ENCODE assay signal across 9 mouse cellular contexts in genomic region chr2:179824776-179825326, GRCm38 (mm10).
DNase-seq lines count a peak whose midpoint lies in the region; ATAC-seq lines count a peak whose summit lies in the region.
"Had no signal": no experiment of that assay in that cellular context is flagged by ENCODE, and none has a peak within 500 bp of the region (broad histone marks: within the 10 kb centered on the region; RNA-seq: fewer than 3 reads in every experiment).

No protein-coding gene starts in this region.

- peak overlapping the region; percentile 22 for H3K4me2 ChIP-seq in midbrain, embryonic 13.5 days (replicated peaks)
- H3K4me2 ChIP-seq: liver, embryonic 12.5 days had no signal

- no peak overlapping the region; the same call in 1 of the 2 replicates for H3K9ac ChIP-seq in midbrain, embryonic 13.5 days (replicated peaks)
- H3K9ac ChIP-seq: liver, embryonic 12.5 days had no signal

- peak overlapping the region; percentile 45; the same call in 1 of the 2 replicates for H3K27ac ChIP-seq in midbrain, embryonic 13.5 days
- no peak overlapping the region for H3K27ac ChIP-seq in midbrain, embryonic 10.5 days (replicated peaks)
- H3K27ac ChIP-seq: liver, embryonic 12.5 days had no signal

- ATAC-seq in midbrain, embryonic 13.5 days = peak; percentile 59
- ATAC-seq: liver, embryonic 12.5 days had no signal

- H3K36me3 ChIP-seq in midbrain, embryonic 13.5 days = no peaks in the 10 kb centered on the region
- H3K36me3 ChIP-seq in midbrain, embryonic 10.5 days = no peaks in the 10 kb centered on the region
- H3K36me3 ChIP-seq: liver, embryonic 12.5 days had no signal

- intact Hi-C loops in heart, postnatal 10 days (cut with DNase I) = no loop called here

- H3K4me1 ChIP-seq in midbrain, embryonic 13.5 days (replicated peaks) = peaks cover 34% of the 10 kb centered on the region
- H3K4me1 ChIP-seq in midbrain, embryonic 10.5 days = peaks cover 38% of the 10 kb centered on the region
- H3K4me1 ChIP-seq: liver, embryonic 12.5 days had no signal

- no peaks in the 10 kb centered on the region for H3K27me3 ChIP-seq in midbrain, embryonic 13.5 days
- H3K27me3 ChIP-seq in midbrain, embryonic 10.5 days (ENCODE audit: low read depth, poor library complexity, severe bottlenecking) = no peaks in the 10 kb centered on the region; the same call in 1 of the 2 replicates
- H3K27me3 ChIP-seq: liver, embryonic 12.5 days had no signal

- no peaks in the 10 kb centered on the region for H3K9me3 ChIP-seq in midbrain, embryonic 13.5 days
- no peaks in the 10 kb centered on the region for H3K9me3 ChIP-seq in midbrain, embryonic 10.5 days (replicated peaks)
- H3K9me3 ChIP-seq: liver, embryonic 12.5 days had no signal

- 38% methylated on average over 18 of the region's 18 CpGs for WGBS in midbrain, embryonic 13.5 days
- WGBS in midbrain, embryonic 10.5 days = 52% methylated on average over 18 of the region's 18 CpGs

- H3K4me3 ChIP-seq in midbrain, embryonic 13.5 days (replicated peaks) = no peak overlapping the region
- no peak overlapping the region for H3K4me3 ChIP-seq in midbrain, embryonic 10.5 days
- H3K4me3 ChIP-seq: liver, embryonic 12.5 days had no signal

- DNase-seq in midbrain, embryonic 10.5 days (ENCODE audit: low spot score) = no peak
- DNase-seq in frontal cortex, adult 2 months (ENCODE audit: extremely low spot score in 1 of 2, low spot score in 1 of 2) = peak; percentile 65 to 83
- peak; percentile 28 to 33 for DNase-seq in layer of hippocampus, postnatal 36 days
- DNase-seq in right cerebral cortex, postnatal 25 days = peak; percentile 73
- no peak for DNase-seq in thymus, postnatal 10 days (ENCODE audit: low spot score in 2 of 2)
- no peak for DNase-seq in heart, postnatal 10 days
- no peak for DNase-seq in thymus, postnatal 36 days

Comparison
In these comparisons a context has a peak if more than half of its experiments do, and no peak if none do; other contexts are left out.
1. DNase-seq: peak in frontal cortex, adult 2 months (2 of 2), layer of hippocampus, postnatal 36 days (2 of 2) and right cerebral cortex, postnatal 25 days (single experiment); none in midbrain, embryonic 10.5 days (single experiment), thymus, postnatal 10 days (0 of 2), heart, postnatal 10 days (0 of 2) and thymus, postnatal 36 days (0 of 2).